Mouse (Mus musculus) common myeloid progenitor, adult 5-6 weeks (primary cell): ENCODE data around the gene Ap1m2. TPM values are rescaled to one million over a fixed set of nuclear protein-coding genes. Genes with fewer than 3 reads are reported as not detected.

Experiments used
- total RNA-seq: library from RNA; stranded (forward); fragments of 200-1000, 187-1606 nt; gene quantifications from 2 replicates; pipeline ENCODE4 v1.2.3, GENCODE M21; 2017

Ap1m2 gene
- total RNA-seq, 1 experiment from 2014 or later: 0.37 TPM

Other genes starting within 250 kb of the Ap1m2 start
- gene Zglp1, start 245.2 kb downstream of the Ap1m2 start, total RNA-seq: 1.7 TPM in 1 of 2 replicates, not detected in the other
- not detected in 2 replicates for gene Gm49373, start 239.2 kb downstream of the Ap1m2 start, total RNA-seq
- gene Fdx1l, start 238.7 kb downstream of the Ap1m2 start, total RNA-seq: 48.3 and 54.3 TPM in 2 replicates
- gene Gm38431, start 220.3 kb downstream of the Ap1m2 start, total RNA-seq: 4.4 and 8.4 TPM in 2 replicates
- gene Raver1, start 220.3 kb downstream of the Ap1m2 start, total RNA-seq: 30.2 and 38.9 TPM in 2 replicates
- 11.8 and 13.8 TPM in 2 replicates for gene Tyk2, start 181.1 kb downstream of the Ap1m2 start, total RNA-seq
- 348 and 349 TPM in 2 replicates for gene Cdc37, start 162.4 kb downstream of the Ap1m2 start, total RNA-seq
- 5.4 and 10.9 TPM in 2 replicates for gene Pde4a, start 146.6 kb downstream of the Ap1m2 start, total RNA-seq
- 35.4 and 38.3 TPM in 2 replicates for gene Keap1, start 73.0 kb downstream of the Ap1m2 start, total RNA-seq
- 0.09 TPM in 1 of 2 replicates, not detected in the other for gene S1pr5, start 63.9 kb downstream of the Ap1m2 start, total RNA-seq
- gene Atg4d, start 47.0 kb downstream of the Ap1m2 start, total RNA-seq: 6.1 and 14.8 TPM in 2 replicates
- gene Kri1, start 24.4 kb downstream of the Ap1m2 start, total RNA-seq: 55.2 and 64.0 TPM in 2 replicates
- gene Cdkn2d, start 20.9 kb downstream of the Ap1m2 start, total RNA-seq: 8.4 and 25.3 TPM in 2 replicates
- gene Slc44a2, start 8.4 kb upstream of the Ap1m2 start, total RNA-seq: 76.6 and 80.6 TPM in 2 replicates
- gene Ilf3, start 55.5 kb upstream of the Ap1m2 start, total RNA-seq: 73.7 and 95.9 TPM in 2 replicates
- 22.5 and 25.5 TPM in 2 replicates for gene Qtrt1, start 99.5 kb upstream of the Ap1m2 start, total RNA-seq
- gene Dnm2, start 112.6 kb upstream of the Ap1m2 start, total RNA-seq: 53.9 and 65.9 TPM in 2 replicates
- gene Tmed1, start 197.9 kb upstream of the Ap1m2 start, total RNA-seq: 13.8 and 17.1 TPM in 2 replicates
- gene AB124611, start 213.8 kb upstream of the Ap1m2 start, total RNA-seq: 0.39 and 2.6 TPM in 2 replicates
- gene Carm1, start 234.6 kb upstream of the Ap1m2 start, total RNA-seq: 26.4 and 50.2 TPM in 2 replicates